Mouse (Mus musculus): Measurements from ENCODE around the gene Sgk2.

- TF ChIP-seq CTCF (IDR thresholded peaks at IDR 0.05; ENCODE audit: insufficient read depth, low read length), result no peak
- no peak for TF ChIP-seq POLR2A (IDR thresholded peaks at IDR 0.05; ENCODE audit: borderline replicate concordance, extremely low read depth, low read depth, low read length)
Measured at GRCm38 (mm10) chr2:162970896-162971295, 16.2 kb upstream of the Sgk2 start.
